Mouse (Mus musculus) thymus, adult 2 months (tissue): ENCODE results near the gene Lbhd2. TPM values are rescaled to one million over a fixed set of nuclear protein-coding genes. Genes with fewer than 3 reads are reported as not detected.

Experiments
- DNase-seq: peaks from one replicate; pipeline ENCODE4 v3.0.0; 2021
- H3K27ac ChIP-seq: fragments of 200-500 bp; 2 replicates; pipeline ENCODE4 v1.5.1; 2012; ENCODE audit warnings: low read length, control low read depth; ENCODE audit not compliant: control insufficient read depth, insufficient read depth
- H3K27me3 ChIP-seq: fragments of 200-500 bp; 2 replicates; pipeline ENCODE4 v1.6.1; 2012; ENCODE audit warnings: mild to moderate bottlenecking, low read length, moderate library complexity, mixed read lengths; ENCODE audit not compliant: control insufficient read depth, insufficient read depth
- H3K36me3 ChIP-seq: fragments of 200-500 bp; 2 replicates; pipeline ENCODE4 v1.6.1; 2012; ENCODE audit warnings: mild to moderate bottlenecking, low read length, moderate library complexity; ENCODE audit not compliant: control insufficient read depth, insufficient read depth
- H3K4me1 ChIP-seq: fragments of 200-500 bp; replicated peaks from 2 replicates; pipeline ENCODE4 v1.6.1; 2012; ENCODE audit warnings: low read length; ENCODE audit not compliant: control insufficient read depth, insufficient read depth
- H3K4me3 ChIP-seq: fragments of 200-500 bp; 2 replicates; pipeline ENCODE4 v1.5.1; 2012; ENCODE audit warnings: mild to moderate bottlenecking, low read length, control low read depth, moderate library complexity; ENCODE audit not compliant: control insufficient read depth, insufficient read depth
- CTCF ChIP-seq: fragments of 200-500 bp; IDR thresholded peaks from 2 replicates; pipeline ENCODE4 v1.5.1; 2012; ENCODE audit warnings: mild to moderate bottlenecking, control low read depth, low read length, moderate library complexity, borderline replicate concordance; ENCODE audit not compliant: control insufficient read depth, poor library complexity, insufficient read depth; ENCODE audit errors: extremely low read depth
- POLR2A ChIP-seq: fragments of 200-500 bp; IDR thresholded peaks from 2 replicates; pipeline ENCODE4 v1.6.1; 2012; ENCODE audit warnings: mild to moderate bottlenecking, low read length, control low read depth, moderate library complexity; ENCODE audit not compliant: control insufficient read depth, poor library complexity, insufficient read depth; ENCODE audit errors: extremely low read depth
- whole genome bisulfite sequencing: fragments of 180-500 bp; shearing (Covaris S2); methylation state at CpG from one replicate; pipeline ENCODE4 v1.1.7; 2018; 5-methylcytosine and 5-hydroxymethylcytosine counted together
- polyA plus RNA-seq: library from polyadenylated mRNA; depleted of rRNA; stranded (reverse); fragments of >200 nt; gene quantifications from 2 replicates; pipeline ENCODE4 v1.2.3, GENCODE M21; 2012

Lbhd2 gene
- polyA plus RNA-seq, 1 experiment: 1.9 TPM

GRCm38 (mm10) chr12:111416921-111417779 lies 10.5 kb downstream of the Lbhd2 start, which contains the start of gene Exoc3l4:
TSS of gene Exoc3l4 (plus strand) at chr12:111417017.
- H3K27me3 ChIP-seq: no peaks in the 10 kb centered on the region; the same call in 1 of the 2 replicates
- DNase-seq: no peak
- 17% methylated on average over 17 of the region's 17 CpGs for WGBS
- 0 out of 2 replicates have a peak, but pooled peaks cover 5% of the 10 kb centered on the region for H3K4me1 ChIP-seq
- TF ChIP-seq CTCF (no peak), POLR2A (no peak)
- peak within 1 kb of the TSS; percentile 26 for H3K4me3 ChIP-seq
- H3K36me3 ChIP-seq: no peaks in the 10 kb centered on the region
- peak within 1 kb of the TSS; percentile 36; the same call in 1 of the 2 replicates for H3K27ac ChIP-seq

GRCm38 (mm10) chr12:111419918-111420317 lies 13.3 kb downstream of the Lbhd2 start:
- no peaks in the 10 kb centered on the region; the same call in 1 of the 2 replicates for H3K27me3 ChIP-seq
- TF ChIP-seq CTCF (no peak), POLR2A (no peak)
- no peaks in the 10 kb centered on the region for H3K36me3 ChIP-seq
- H3K4me3 ChIP-seq: no peak overlapping the region
- H3K4me1 ChIP-seq: 0 out of 2 replicates have a peak, but pooled peaks cover 5% of the 10 kb centered on the region
- no peak for DNase-seq
- WGBS: 51% methylated on average over 5 of the region's 5 CpGs
- H3K27ac ChIP-seq: no peak overlapping the region

DNA sequence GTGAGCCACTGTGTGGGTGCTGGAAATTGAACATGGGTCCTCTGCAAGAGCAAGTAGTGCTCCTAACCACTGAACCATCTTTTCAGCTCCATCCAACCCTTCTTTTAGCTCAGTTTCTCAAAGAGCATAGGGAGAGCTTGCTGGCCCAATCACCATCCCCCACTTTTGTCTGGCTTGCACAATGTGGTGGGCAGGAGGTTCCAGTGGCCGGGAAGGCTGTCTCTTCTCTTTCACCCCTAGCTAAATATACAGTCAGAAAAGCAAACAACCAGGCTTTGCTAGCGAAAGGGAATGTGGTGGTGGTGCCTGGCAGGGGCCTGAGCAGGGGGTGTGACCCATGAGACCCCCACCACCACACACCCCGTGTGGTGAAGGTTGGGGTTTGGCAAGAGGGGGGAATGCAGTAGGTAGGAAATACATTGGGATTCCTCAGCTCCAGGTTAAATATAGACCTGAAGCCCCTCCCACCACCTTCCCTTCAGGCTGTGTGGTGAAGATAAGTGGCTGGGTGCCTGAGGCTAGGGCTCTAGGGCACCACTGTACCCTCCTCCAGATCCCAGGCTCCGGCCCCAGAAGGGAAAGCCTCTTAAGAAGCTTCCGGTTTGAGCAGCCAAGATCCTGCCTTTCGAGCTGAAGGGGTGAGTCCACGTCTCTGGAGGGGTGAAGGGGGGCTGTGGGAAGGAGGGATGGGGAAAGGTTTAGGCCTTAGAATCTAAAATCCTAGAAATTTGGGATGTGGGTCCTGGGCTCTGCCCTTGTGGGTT lies 14.5 kb downstream of the Lbhd2 start:
- Histone ChIP-seq H3K27me3 (no peaks in the 10 kb centered on the region; the same call in 1 of the 2 replicates), H3K4me1 (0 out of 2 replicates have a peak, but pooled peaks cover 5% of the 10 kb centered on the region), H3K4me3 (no peak overlapping the region), H3K36me3 (no peaks in the 10 kb centered on the region), H3K27ac (no peak overlapping the region)
- TF ChIP-seq POLR2A (no peak), CTCF (no peak)
- 64% methylated on average over 7 of the region's 7 CpGs for WGBS
- no peak for DNase-seq

GRCm38 (mm10) chr12:111422852-111423251 lies 16.2 kb downstream of the Lbhd2 start:
- no peak overlapping the region for H3K27ac ChIP-seq
- 75% methylated on average over 5 of the region's 5 CpGs for WGBS
- no peaks in the 10 kb centered on the region for H3K4me1 ChIP-seq
- no peak for TF ChIP-seq CTCF
- TF ChIP-seq POLR2A: no peak
- H3K36me3 ChIP-seq: no peaks in the 10 kb centered on the region
- DNase-seq: no peak
- H3K4me3 ChIP-seq: no peak overlapping the region
- H3K27me3 ChIP-seq: no peaks in the 10 kb centered on the region; the same call in 1 of the 2 replicates

- TF ChIP-seq POLR2A (no peak), CTCF (no peak)
These were observed 17.0 kb downstream of the Lbhd2 start for GRCm38 (mm10) chr12:111423570-111424129.

GRCm38 (mm10) chr12:111424547-111424946 lies 17.9 kb downstream of the Lbhd2 start:
- Histone ChIP-seq H3K27me3 (peaks cover 5% of the 10 kb centered on the region), H3K36me3 (no peaks in the 10 kb centered on the region), H3K4me1 (no peaks in the 10 kb centered on the region), H3K4me3 (no peak overlapping the region), H3K27ac (no peak overlapping the region)
- WGBS: 64% methylated on average over 9 of the region's 9 CpGs
- DNase-seq: no peak
- TF ChIP-seq CTCF (no peak), POLR2A (no peak)

More at GRCm38 (mm10) chr12:111423570-111424129, 17.0 kb downstream of the Lbhd2 start:
- Histone ChIP-seq H3K4me3 (no peak overlapping the region), H3K4me1 (no peaks in the 10 kb centered on the region), H3K36me3 (no peaks in the 10 kb centered on the region), H3K27me3 (no peaks in the 10 kb centered on the region; the same call in 1 of the 2 replicates), H3K27ac (no peak overlapping the region)
- DNase-seq: no peak
- WGBS: 19% methylated on average over 43 of the region's 43 CpGs
